Mouse (Mus musculus) hindbrain, embryonic 12.5 days (tissue): ENCODE data around the gene Gm6408. TPM values are rescaled to one million over a fixed set of nuclear protein-coding genes. Genes with fewer than 3 reads are reported as not detected.
"Not testable (repeated sequence)": the region's sequence is repeated elsewhere in the genome, so short reads cannot be mapped to it uniquely, and the experiment has no call there.

Experiments
- ATAC-seq: fragments of 200-750 bp; cut with Nextera tagmentation; 2 replicates; pipeline ENCODE4 v1.8.0; 2017; ENCODE audit warnings: moderate TSS enrichment; ENCODE audit not compliant: low FRiP score
- H3K27ac ChIP-seq: fragments of 300-500 bp; sonication (generic); 2 replicates; pipeline ENCODE4 v1.5.1; 2016; ENCODE audit warnings: mild to moderate bottlenecking
- H3K27me3 ChIP-seq: fragments of 300-500 bp; sonication (generic); 2 replicates; pipeline ENCODE4 v1.6.1; 2016; ENCODE audit warnings: mild to moderate bottlenecking
- H3K36me3 ChIP-seq: fragments of 300-500 bp; sonication (generic); 2 replicates; pipeline ENCODE4 v1.6.1; 2016; ENCODE audit warnings: mild to moderate bottlenecking
- H3K4me1 ChIP-seq: fragments of 300-500 bp; sonication (generic); 2 replicates; pipeline ENCODE4 v1.6.1; 2016
- H3K4me2 ChIP-seq: fragments of 300-500 bp; sonication (generic); replicated peaks from 2 replicates; pipeline ENCODE4 v1.6.1; 2016; ENCODE audit warnings: mild to moderate bottlenecking
- H3K4me3 ChIP-seq: fragments of 300-500 bp; sonication (generic); 2 replicates; pipeline ENCODE4 v1.5.1; 2016; ENCODE audit warnings: mild to moderate bottlenecking
- H3K9ac ChIP-seq: fragments of 300-500 bp; sonication (generic); 2 replicates; pipeline ENCODE4 v1.6.1; 2016; ENCODE audit warnings: mild to moderate bottlenecking, moderate library complexity
- H3K9me3 ChIP-seq: fragments of 300-500 bp; sonication (generic); replicated peaks from 2 replicates; pipeline ENCODE4 v1.6.1; 2016; ENCODE audit warnings: mild to moderate bottlenecking
- WGBS: fragments of 180-500 bp; shearing (Covaris S2); methylation state at CpG from one replicate; pipeline ENCODE4 v1.1.7; 2016; 5-methylcytosine and 5-hydroxymethylcytosine counted together
- polyA plus RNA-seq: library from polyadenylated mRNA; unstranded; fragments of >200 nt; fragmentation: Nextera tagmentation; extraction: Ambion mirVana; gene quantifications from 2 replicates; pipeline ENCODE4 v1.2.1, GENCODE M21; 2016

Gene Gm6408
- polyA plus RNA-seq, result not detected in 2 replicates

GRCm38 (mm10) chr5:146481665-146482064, at the start of gene Gm6408:
Gene Gm6408, plus strand, starts transcription at chr5:146481965.
- not testable (repeated sequence) for H3K36me3 ChIP-seq, H3K4me2 ChIP-seq, H3K4me3 ChIP-seq, H3K4me1 ChIP-seq, H3K9ac ChIP-seq, H3K9me3 ChIP-seq, H3K27me3 ChIP-seq, ATAC-seq, H3K27ac ChIP-seq
- WGBS, result 83% methylated on average over 3 of the region's 3 CpGs

GRCm38 (mm10) chr5:146432476-146432875, 49.3 kb upstream of the Gm6408 start:
- no peaks in the 10 kb centered on the region for H3K4me1 ChIP-seq
- ATAC-seq, result no peak
- H3K9me3 ChIP-seq, result no peaks in the 10 kb centered on the region
- no peak overlapping the region for H3K9ac ChIP-seq
- H3K4me2 ChIP-seq, result no peak overlapping the region
- H3K27ac ChIP-seq, result no peak overlapping the region
- peaks cover 11% of the 10 kb centered on the region; the same call in 1 of the 2 replicates for H3K36me3 ChIP-seq
- WGBS, result 91% methylated on average over 6 of the region's 6 CpGs
- no peak overlapping the region for H3K4me3 ChIP-seq
- H3K27me3 ChIP-seq, result no peaks in the 10 kb centered on the region

GRCm38 (mm10) chr5:146435316-146435715, 46.4 kb upstream of the Gm6408 start:
- Histone ChIP-seq H3K4me2 (no peak overlapping the region), H3K4me1 (no peaks in the 10 kb centered on the region), H3K27me3 (no peaks in the 10 kb centered on the region), H3K9ac (no peak overlapping the region), H3K9me3 (0 out of 2 replicates have a peak, but pooled peaks cover 8% of the 10 kb centered on the region), H3K36me3 (peaks cover 33% of the 10 kb centered on the region), H3K27ac (no peak overlapping the region), H3K4me3 (no peak overlapping the region)
- 91% methylated on average over 16 of the region's 16 CpGs for WGBS
- ATAC-seq, result no peak

GRCm38 (mm10) chr5:146436796-146437195, 45.0 kb upstream of the Gm6408 start:
- Histone ChIP-seq H3K4me1 (no peaks in the 10 kb centered on the region), H3K27me3 (no peaks in the 10 kb centered on the region), H3K9ac (no peak overlapping the region), H3K36me3 (peaks cover 36% of the 10 kb centered on the region), H3K9me3 (0 out of 2 replicates have a peak, but pooled peaks cover 11% of the 10 kb centered on the region), H3K27ac (no peak overlapping the region), H3K4me2 (no peak overlapping the region), H3K4me3 (no peak overlapping the region)
- ATAC-seq, result no peak
- 92% methylated on average over 11 of the region's 11 CpGs for WGBS

GRCm38 (mm10) chr5:146439152-146439781, 42.5 kb upstream of the Gm6408 start:
- Histone ChIP-seq H3K27ac (no peak overlapping the region), H3K4me3 (no peak overlapping the region), H3K9me3 (0 out of 2 replicates have a peak, but pooled peaks cover 11% of the 10 kb centered on the region), H3K4me1 (no peaks in the 10 kb centered on the region), H3K36me3 (peaks cover 39% of the 10 kb centered on the region), H3K4me2 (no peak overlapping the region), H3K9ac (no peak overlapping the region), H3K27me3 (no peaks in the 10 kb centered on the region)
- WGBS, result 91% methylated on average over 7 of the region's 7 CpGs
- no peak for ATAC-seq

GRCm38 (mm10) chr5:146440273-146440672, 41.5 kb upstream of the Gm6408 start:
- WGBS, result 92% methylated on average over 5 of the region's 5 CpGs
- H3K27me3 ChIP-seq, result no peaks in the 10 kb centered on the region
- no peak overlapping the region for H3K9ac ChIP-seq
- ATAC-seq, result no peak
- no peak overlapping the region for H3K27ac ChIP-seq
- no peaks in the 10 kb centered on the region for H3K4me1 ChIP-seq
- no peak overlapping the region for H3K4me3 ChIP-seq
- H3K36me3 ChIP-seq, result peaks cover 37% of the 10 kb centered on the region
- H3K4me2 ChIP-seq, result no peak overlapping the region
- 0 out of 2 replicates have a peak, but pooled peaks cover 11% of the 10 kb centered on the region for H3K9me3 ChIP-seq

GRCm38 (mm10) chr5:146442767-146443166, 39.0 kb upstream of the Gm6408 start:
- no peak overlapping the region for H3K4me2 ChIP-seq
- peaks cover 27% of the 10 kb centered on the region for H3K36me3 ChIP-seq
- 94% methylated on average over 2 of the region's 2 CpGs for WGBS
- H3K27ac ChIP-seq, result no peak overlapping the region
- no peaks in the 10 kb centered on the region for H3K4me1 ChIP-seq
- no peak overlapping the region for H3K4me3 ChIP-seq
- H3K9me3 ChIP-seq, result 0 out of 2 replicates have a peak, but pooled peaks cover 11% of the 10 kb centered on the region
- ATAC-seq, result no peak
- no peaks in the 10 kb centered on the region for H3K27me3 ChIP-seq
- H3K9ac ChIP-seq, result no peak overlapping the region

GRCm38 (mm10) chr5:146446633-146447032, 35.1 kb upstream of the Gm6408 start:
- H3K27ac ChIP-seq, result no peak overlapping the region
- no peaks in the 10 kb centered on the region for H3K9me3 ChIP-seq
- no peak overlapping the region for H3K4me2 ChIP-seq
- 0 out of 2 replicates have a peak, but pooled peaks cover 3% of the 10 kb centered on the region for H3K36me3 ChIP-seq
- WGBS, result 92% methylated on average over 2 of the region's 2 CpGs
- H3K4me1 ChIP-seq, result no peaks in the 10 kb centered on the region
- ATAC-seq, result no peak
- no peak overlapping the region for H3K9ac ChIP-seq
- no peak overlapping the region for H3K4me3 ChIP-seq
- H3K27me3 ChIP-seq, result no peaks in the 10 kb centered on the region

GRCm38 (mm10) chr5:146451592-146452254, 30.0 kb upstream of the Gm6408 start:
- WGBS, result 70% methylated on average over 11 of the region's 11 CpGs
- peaks cover 26% of the 10 kb centered on the region for H3K36me3 ChIP-seq

GRCm38 (mm10) chr5:146453556-146453955, 28.2 kb upstream of the Gm6408 start:
- Histone ChIP-seq H3K4me1 (no peaks in the 10 kb centered on the region), H3K36me3 (peaks cover 34% of the 10 kb centered on the region), H3K4me2 (no peak overlapping the region), H3K4me3 (no peak overlapping the region), H3K27ac (no peak overlapping the region), H3K9ac (no peak overlapping the region), H3K9me3 (no peaks in the 10 kb centered on the region), H3K27me3 (no peaks in the 10 kb centered on the region)
- WGBS, result 91% methylated on average over 6 of the region's 6 CpGs
- no peak for ATAC-seq

More at GRCm38 (mm10) chr5:146451592-146452254, 30.0 kb upstream of the Gm6408 start:
- Histone ChIP-seq H3K9ac (no peak overlapping the region), H3K27me3 (no peaks in the 10 kb centered on the region), H3K9me3 (no peaks in the 10 kb centered on the region), H3K4me1 (no peaks in the 10 kb centered on the region), H3K27ac (no peak overlapping the region), H3K4me3 (no peak overlapping the region), H3K4me2 (no peak overlapping the region)
- ATAC-seq, result no peak

GRCm38 (mm10) chr5:146461612-146462011, 20.2 kb upstream of the Gm6408 start:
- H3K4me3 ChIP-seq, result no peak overlapping the region
- no peak for ATAC-seq
- H3K4me2 ChIP-seq, result no peak overlapping the region
- H3K4me1 ChIP-seq, result no peaks in the 10 kb centered on the region
- no peaks in the 10 kb centered on the region for H3K9me3 ChIP-seq
- H3K27me3 ChIP-seq, result no peaks in the 10 kb centered on the region
- 78% methylated on average over 8 of the region's 8 CpGs for WGBS
- H3K27ac ChIP-seq, result no peak overlapping the region
- no peak overlapping the region for H3K9ac ChIP-seq
- H3K36me3 ChIP-seq, result peaks cover 25% of the 10 kb centered on the region

GRCm38 (mm10) chr5:146466663-146467062, 15.1 kb upstream of the Gm6408 start:
- no peak overlapping the region for H3K4me3 ChIP-seq
- no peak overlapping the region for H3K9ac ChIP-seq
- H3K4me1 ChIP-seq, result no peaks in the 10 kb centered on the region
- no peaks in the 10 kb centered on the region for H3K27me3 ChIP-seq
- peaks cover 32% of the 10 kb centered on the region for H3K36me3 ChIP-seq
- H3K27ac ChIP-seq, result no peak overlapping the region
- ATAC-seq, result no peak
- no peak overlapping the region for H3K4me2 ChIP-seq
- no peaks in the 10 kb centered on the region for H3K9me3 ChIP-seq
- WGBS, result 96% methylated on average over 19 of the region's 19 CpGs
